Mouse (Mus musculus) spleen, adult 2 months (tissue): ENCODE measurements around the gene 9030624G23Rik.
"Not testable (repeated sequence)": the region's sequence is repeated elsewhere in the genome, so short reads cannot be mapped to it uniquely, and the experiment has no call there.

Source experiments
- CTCF ChIP-seq: fragments of 200-500 bp; IDR thresholded peaks from 2 replicates; pipeline ENCODE4 v1.5.1; 2011; ENCODE audit warnings: mild to moderate bottlenecking, inconsistent platforms; ENCODE audit not compliant: insufficient read depth, insufficient read length, insufficient replicate concordance; ENCODE audit errors: extremely low read depth
- POLR2A ChIP-seq: fragments of 200-500 bp; IDR thresholded peaks from 2 replicates; pipeline ENCODE4 v1.6.1; 2011; ENCODE audit warnings: low read depth, low read length, inconsistent platforms

DNA sequence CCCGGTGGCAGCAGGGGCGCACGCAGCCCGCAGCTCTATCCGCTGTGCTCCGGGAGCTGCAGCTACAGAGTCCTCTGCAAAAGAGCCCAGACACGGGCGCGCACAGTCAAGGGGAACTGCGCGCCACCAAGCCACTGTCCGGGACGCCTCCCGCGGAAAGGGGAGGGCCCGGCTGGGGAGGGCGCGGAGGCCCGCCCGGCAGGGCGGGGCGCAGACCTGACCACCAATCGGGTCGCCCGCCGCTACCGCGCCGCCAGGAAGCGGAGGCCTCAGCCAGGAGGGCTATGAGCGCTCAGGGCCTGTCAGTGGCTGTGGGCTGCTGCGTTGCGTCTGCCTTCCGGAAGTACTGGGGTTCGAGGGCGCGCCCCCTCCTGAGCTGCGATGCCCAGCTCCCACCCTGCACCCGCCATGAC is at the start of gene 9030624G23Rik:
- TF ChIP-seq CTCF, POLR2A: not testable (repeated sequence)
